Mouse (Mus musculus): ENCODE results near the gene Dcn. TPM values are rescaled to one million over a fixed set of nuclear protein-coding genes. Genes with fewer than 3 reads are reported as not detected.

Gene Dcn
- polyA plus RNA-seq, 1 experiment from 2014 or later, result 715 TPM

DNA sequence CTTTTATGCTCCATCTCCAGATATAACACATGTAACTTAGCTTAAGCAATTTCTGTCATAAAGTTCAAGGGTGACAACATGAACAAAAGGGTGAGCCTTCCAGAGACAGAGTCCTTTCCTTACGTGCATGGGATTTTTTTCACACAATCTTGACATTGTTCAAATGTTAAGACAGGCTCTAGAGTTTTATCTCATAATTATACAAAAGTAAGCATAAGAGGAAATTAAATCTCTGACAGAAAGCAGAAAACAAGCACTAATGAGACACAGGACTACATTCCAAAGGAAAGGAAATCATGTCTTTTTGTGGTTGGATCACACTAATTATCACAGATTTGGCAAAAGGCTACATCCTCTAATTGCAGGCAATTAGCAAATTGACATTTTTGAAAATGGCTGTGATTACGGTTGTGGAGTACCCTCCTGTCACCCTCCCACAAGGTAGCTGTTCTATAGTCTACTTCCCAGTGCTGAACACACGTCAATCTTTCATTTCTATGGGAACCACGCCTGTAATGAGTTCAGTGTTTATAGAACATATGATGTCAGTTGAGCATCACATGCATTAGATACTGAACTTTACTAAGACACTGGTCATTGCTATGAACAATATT is 13.1 kb downstream of the Dcn start:
- no peaks in the 10 kb centered on the region for H3K27me3 ChIP-seq (ENCODE audit: control insufficient read depth, insufficient read depth, low read length)
- no peak overlapping the region for H3K4me2 ChIP-seq (replicated peaks; ENCODE audit: low read depth, low read length)
- no peak overlapping the region for H3K4me3 ChIP-seq (ENCODE audit: low read depth, low read length)
- H3K27ac ChIP-seq (ENCODE audit: low read length), result no peak overlapping the region
- no peak overlapping the region for H3K9ac ChIP-seq (replicated peaks; ENCODE audit: low read depth, low read length)
- WGBS, result 73% methylated on average over 4 of the region's 4 CpGs
- no peaks in the 10 kb centered on the region for H3K9me3 ChIP-seq (ENCODE audit: control insufficient read depth, low read depth, low read length)
- no peaks in the 10 kb centered on the region for H3K4me1 ChIP-seq (ENCODE audit: control insufficient read depth, insufficient read depth, low read length)
- no peaks in the 10 kb centered on the region for H3K36me3 ChIP-seq (ENCODE audit: control insufficient read depth, insufficient read depth, low read length)
- no peak for ATAC-seq (ENCODE audit: insufficient number of reproducible peaks, insufficient read depth, low FRiP score, low read depth)

GRCm38 (mm10) chr10:97497646-97498045 is 18.2 kb downstream of the Dcn start:
- H3K9ac ChIP-seq (replicated peaks; ENCODE audit: low read depth, low read length), result no peak overlapping the region
- no peaks in the 10 kb centered on the region for H3K9me3 ChIP-seq (ENCODE audit: control insufficient read depth, low read depth, low read length)
- H3K4me3 ChIP-seq (ENCODE audit: low read depth, low read length), result no peak overlapping the region
- no peaks in the 10 kb centered on the region for H3K36me3 ChIP-seq (ENCODE audit: control insufficient read depth, insufficient read depth, low read length)
- no peak overlapping the region for H3K27ac ChIP-seq (ENCODE audit: low read length)
- no peak for ATAC-seq (ENCODE audit: insufficient number of reproducible peaks, insufficient read depth, low FRiP score, low read depth)
- H3K4me1 ChIP-seq (ENCODE audit: control insufficient read depth, insufficient read depth, low read length), result no peaks in the 10 kb centered on the region
- no peaks in the 10 kb centered on the region for H3K27me3 ChIP-seq (ENCODE audit: control insufficient read depth, insufficient read depth, low read length)
- WGBS, result 55% methylated on average over 5 of the region's 5 CpGs
- no peak overlapping the region for H3K4me2 ChIP-seq (replicated peaks; ENCODE audit: low read depth, low read length)

GRCm38 (mm10) chr10:97523366-97523765 is 44.0 kb downstream of the Dcn start:
- no peak for ATAC-seq (ENCODE audit: insufficient number of reproducible peaks, insufficient read depth, low FRiP score, low read depth)
- Histone ChIP-seq H3K27ac (ENCODE audit: low read length) (no peak overlapping the region; the same call in 1 of the 2 replicates), H3K4me3 (ENCODE audit: low read depth, low read length) (no peak overlapping the region), H3K9ac (replicated peaks; ENCODE audit: low read depth, low read length) (no peak overlapping the region), H3K27me3 (ENCODE audit: control insufficient read depth, insufficient read depth, low read length) (no peaks in the 10 kb centered on the region), H3K4me2 (replicated peaks; ENCODE audit: low read depth, low read length) (no peak overlapping the region), H3K9me3 (ENCODE audit: control insufficient read depth, low read depth, low read length) (no peaks in the 10 kb centered on the region), H3K36me3 (ENCODE audit: control insufficient read depth, insufficient read depth, low read length) (no peaks in the 10 kb centered on the region), H3K4me1 (ENCODE audit: control insufficient read depth, insufficient read depth, low read length) (no peaks in the 10 kb centered on the region)
- 43% methylated on average over 3 of the region's 3 CpGs for WGBS

DNA sequence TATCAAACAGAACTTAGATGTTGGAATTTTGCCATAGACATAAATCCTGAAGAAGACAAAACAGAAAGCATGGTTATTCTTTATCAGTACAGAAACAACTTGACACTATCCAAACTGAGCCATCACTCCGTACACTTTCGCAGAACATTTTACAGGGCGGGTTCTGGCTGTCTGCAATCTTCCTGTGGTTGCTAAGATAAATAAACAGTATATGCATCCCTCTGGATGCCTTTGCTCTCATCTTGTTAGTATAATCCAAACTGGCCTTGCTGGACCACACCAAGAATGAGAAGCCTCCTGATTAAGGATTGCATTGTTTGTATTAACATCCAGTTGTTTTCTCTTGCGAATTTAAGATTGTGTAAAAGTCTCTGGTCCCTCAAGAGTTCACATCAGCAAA is 56.3 kb downstream of the Dcn start:
- Histone ChIP-seq H3K36me3 (ENCODE audit: control insufficient read depth, insufficient read depth, low read length) (no peaks in the 10 kb centered on the region), H3K9me3 (ENCODE audit: control insufficient read depth, low read depth, low read length) (no peaks in the 10 kb centered on the region), H3K9ac (replicated peaks; ENCODE audit: low read depth, low read length) (no peak overlapping the region), H3K27ac (ENCODE audit: low read length) (peak overlapping the region; percentile 30; the same call in 1 of the 2 replicates), H3K27me3 (ENCODE audit: control insufficient read depth, insufficient read depth, low read length) (no peaks in the 10 kb centered on the region), H3K4me3 (ENCODE audit: low read depth, low read length) (no peak overlapping the region), H3K4me1 (ENCODE audit: control insufficient read depth, insufficient read depth, low read length) (no peaks in the 10 kb centered on the region), H3K4me2 (replicated peaks; ENCODE audit: low read depth, low read length) (no peak overlapping the region)
- no peak for ATAC-seq (ENCODE audit: insufficient number of reproducible peaks, insufficient read depth, low FRiP score, low read depth)
- WGBS, result 41% methylated on average over 4 of the region's 4 CpGs

- Histone ChIP-seq H3K27me3 (ENCODE audit: control insufficient read depth, insufficient read depth, low read length) (no peaks in the 10 kb centered on the region), H3K27ac (ENCODE audit: low read length) (no peak overlapping the region; the same call in 1 of the 2 replicates), H3K36me3 (ENCODE audit: control insufficient read depth, insufficient read depth, low read length) (no peaks in the 10 kb centered on the region), H3K4me2 (replicated peaks; ENCODE audit: low read depth, low read length) (no peak overlapping the region), H3K4me1 (ENCODE audit: control insufficient read depth, insufficient read depth, low read length) (no peaks in the 10 kb centered on the region), H3K4me3 (ENCODE audit: low read depth, low read length) (no peak overlapping the region), H3K9me3 (ENCODE audit: control insufficient read depth, low read depth, low read length) (no peaks in the 10 kb centered on the region), H3K9ac (replicated peaks; ENCODE audit: low read depth, low read length) (no peak overlapping the region)
- WGBS, result 49% methylated on average over 2 of the region's 2 CpGs
- ATAC-seq (ENCODE audit: insufficient number of reproducible peaks, insufficient read depth, low FRiP score, low read depth), result no peak
These were observed 57.5 kb downstream of the Dcn start for GRCm38 (mm10) chr10:97536921-97537320.

DNA sequence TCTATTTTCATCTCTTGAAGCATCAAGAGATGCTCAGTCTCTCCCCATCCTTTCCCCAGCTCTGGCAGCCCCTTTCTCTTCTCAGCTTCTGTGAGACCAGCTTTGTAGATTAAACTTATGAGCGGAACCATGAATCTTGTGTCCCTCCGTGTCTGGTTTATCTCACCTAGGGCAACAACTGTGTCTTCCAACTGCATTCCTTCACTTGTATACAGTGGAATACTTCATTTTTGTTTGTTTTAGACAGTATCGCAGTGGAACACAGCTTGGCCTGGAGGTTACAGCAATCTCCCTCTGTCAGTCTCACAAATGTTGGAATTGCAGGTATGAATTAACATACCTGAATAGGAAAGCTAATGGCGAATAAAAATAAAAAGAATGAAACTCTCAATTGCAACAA is 58.8 kb downstream of the Dcn start:
- 64% methylated on average over 4 of the region's 4 CpGs for WGBS
- H3K4me3 ChIP-seq (ENCODE audit: low read depth, low read length), result no peak overlapping the region
- H3K9me3 ChIP-seq (ENCODE audit: control insufficient read depth, low read depth, low read length), result no peaks in the 10 kb centered on the region
- no peak overlapping the region; the same call in 1 of the 2 replicates for H3K27ac ChIP-seq (ENCODE audit: low read length)
- ATAC-seq (ENCODE audit: insufficient number of reproducible peaks, insufficient read depth, low FRiP score, low read depth), result no peak
- H3K36me3 ChIP-seq (ENCODE audit: control insufficient read depth, insufficient read depth, low read length), result no peaks in the 10 kb centered on the region
- H3K9ac ChIP-seq (replicated peaks; ENCODE audit: low read depth, low read length), result no peak overlapping the region
- H3K4me2 ChIP-seq (replicated peaks; ENCODE audit: low read depth, low read length), result no peak overlapping the region
- H3K4me1 ChIP-seq (ENCODE audit: control insufficient read depth, insufficient read depth, low read length), result no peaks in the 10 kb centered on the region
- no peaks in the 10 kb centered on the region for H3K27me3 ChIP-seq (ENCODE audit: control insufficient read depth, insufficient read depth, low read length)

- no peak for ATAC-seq (ENCODE audit: insufficient number of reproducible peaks, insufficient read depth, low FRiP score, low read depth)
- H3K4me2 ChIP-seq (replicated peaks; ENCODE audit: low read depth, low read length), result no peak overlapping the region
- no peaks in the 10 kb centered on the region for H3K9me3 ChIP-seq (ENCODE audit: control insufficient read depth, low read depth, low read length)
- H3K27me3 ChIP-seq (ENCODE audit: control insufficient read depth, insufficient read depth, low read length), result no peaks in the 10 kb centered on the region
- WGBS, result 38% methylated on average over 1 of the region's 1 CpGs
- no peak overlapping the region for H3K9ac ChIP-seq (replicated peaks; ENCODE audit: low read depth, low read length)
- H3K4me3 ChIP-seq (ENCODE audit: low read depth, low read length), result no peak overlapping the region
- no peaks in the 10 kb centered on the region for H3K4me1 ChIP-seq (ENCODE audit: control insufficient read depth, insufficient read depth, low read length)
- H3K27ac ChIP-seq (ENCODE audit: low read length), result no peak overlapping the region
- no peaks in the 10 kb centered on the region for H3K36me3 ChIP-seq (ENCODE audit: control insufficient read depth, insufficient read depth, low read length)
These were observed 68.3 kb downstream of the Dcn start for GRCm38 (mm10) chr10:97547740-97548139.

- WGBS, result 34% methylated on average over 10 of the region's 10 CpGs
- Histone ChIP-seq H3K36me3 (ENCODE audit: control insufficient read depth, insufficient read depth, low read length) (no peaks in the 10 kb centered on the region), H3K4me1 (ENCODE audit: control insufficient read depth, insufficient read depth, low read length) (no peaks in the 10 kb centered on the region), H3K27me3 (ENCODE audit: control insufficient read depth, insufficient read depth, low read length) (no peaks in the 10 kb centered on the region), H3K4me3 (ENCODE audit: low read depth, low read length) (peak within 1 kb of the TSS; percentile 29), H3K9me3 (ENCODE audit: control insufficient read depth, low read depth, low read length) (no peaks in the 10 kb centered on the region), H3K4me2 (replicated peaks; ENCODE audit: low read depth, low read length) (peak within 1 kb of the TSS; percentile 30), H3K27ac (ENCODE audit: low read length) (peak within 1 kb of the TSS; percentile 84), H3K9ac (replicated peaks; ENCODE audit: low read depth, low read length) (peak within 1 kb of the TSS; percentile 33; the same call in 1 of the 2 replicates)
- ATAC-seq (ENCODE audit: insufficient number of reproducible peaks, insufficient read depth, low FRiP score, low read depth), result 0 out of 2 replicates have a peak, but pooled peaks have one; percentile 49
These were observed 85.8 kb downstream of the Dcn start, which contains the start of gene Lum for GRCm38 (mm10) chr10:97564957-97565856. Gene Lum, plus strand, starts transcription at chr10:97565128.

All from stomach, embryonic 14.5 days (tissue).